Mouse (Mus musculus) C2C12 (cell line): Measurements from ENCODE around the gene Mrpl37. TPM values are rescaled to one million over a fixed set of nuclear protein-coding genes. Genes with fewer than 3 reads are reported as not detected.

Source experiments
- H3K27me3 ChIP-seq: one replicate; pipeline ENCODE4 v1.6.1; 2011; ENCODE audit not compliant: control insufficient read depth, insufficient read depth, insufficient read length
- H3K36me3 ChIP-seq: one replicate; pipeline ENCODE4 v1.6.1; 2011; ENCODE audit not compliant: control insufficient read depth, insufficient read depth
- H3K4me3 ChIP-seq: one replicate; pipeline ENCODE4 v1.5.1; 2011; ENCODE audit warnings: mild to moderate bottlenecking, control low read depth; ENCODE audit not compliant: poor library complexity, insufficient read depth, severe bottlenecking
- H3K79me2 ChIP-seq: one replicate; pipeline ENCODE4 v1.6.1; 2011; ENCODE audit not compliant: control insufficient read depth, insufficient read depth
- H3K79me3 ChIP-seq: one replicate; pipeline ENCODE4 v1.6.1; 2011; ENCODE audit warnings: low read depth, control low read depth
- H3ac ChIP-seq: one replicate; pipeline ENCODE3; 2011; ENCODE audit warnings: low read depth; ENCODE audit not compliant: control insufficient read depth, insufficient read length
- CEBPB ChIP-seq: IDR thresholded peaks from one replicate; pipeline ENCODE4 v1.6.1; 2011; ENCODE audit warnings: low read depth, mild to moderate bottlenecking, control low read depth, moderate library complexity
- CTCF ChIP-seq: IDR thresholded peaks from one replicate; pipeline ENCODE4 v1.5.1; 2011; ENCODE audit not compliant: control insufficient read depth, insufficient read depth, insufficient read length
- FOSL1 ChIP-seq: IDR thresholded peaks from one replicate; pipeline ENCODE4 v1.8.0; 2011; ENCODE audit warnings: mild to moderate bottlenecking, low read length; ENCODE audit not compliant: poor library complexity, insufficient read depth, severe bottlenecking
- MAX ChIP-seq: IDR thresholded peaks from one replicate; pipeline ENCODE4 v1.6.1; 2011; ENCODE audit warnings: mild to moderate bottlenecking, control low read depth
- MYOD1 ChIP-seq: IDR thresholded peaks from one replicate; pipeline ENCODE4 v1.6.1; 2011; ENCODE audit warnings: low read depth; ENCODE audit not compliant: control insufficient read depth, insufficient read length
- MYOG ChIP-seq: IDR thresholded peaks from one replicate; pipeline ENCODE4 v1.6.1; 2011; ENCODE audit not compliant: control insufficient read depth, insufficient read length; ENCODE audit errors: extremely low read depth
- USF1 ChIP-seq: IDR thresholded peaks from one replicate; pipeline ENCODE4 v1.6.1; 2011; ENCODE audit warnings: low read depth, mild to moderate bottlenecking, control low read depth, moderate library complexity
- polyA plus RNA-seq: library from polyadenylated mRNA; unstranded; fragments of >200 nt; fragmentation: generic; extraction: Trizol; gene quantifications from one replicate; pipeline ENCODE4 v1.2.1, GENCODE M21; 2012; ENCODE audit warnings: missing spikeins

Gene Mrpl37
- polyA plus RNA-seq, 1 experiment, result 75.5 TPM

- H3K79me3 ChIP-seq, result peaks cover 4% of the 10 kb centered on the region
- H3ac ChIP-seq, result no peak overlapping the region
- H3K4me3 ChIP-seq, result no peak overlapping the region
- peaks cover 52% of the 10 kb centered on the region for H3K36me3 ChIP-seq
- TF ChIP-seq CEBPB, result no peak
- no peaks in the 10 kb centered on the region for H3K27me3 ChIP-seq
- H3K79me2 ChIP-seq, result peaks cover 19% of the 10 kb centered on the region
These were observed 3.5 kb downstream of the Mrpl37 start for GRCm38 (mm10) chr4:107063214-107063613.

GRCm38 (mm10) chr4:107061560-107061959, 5.1 kb downstream of the Mrpl37 start:
- Histone ChIP-seq H3K79me2 (peaks cover 18% of the 10 kb centered on the region), H3ac (no peak overlapping the region), H3K79me3 (peaks cover 4% of the 10 kb centered on the region), H3K4me3 (no peak overlapping the region), H3K27me3 (no peaks in the 10 kb centered on the region), H3K36me3 (peaks cover 54% of the 10 kb centered on the region)
- no peak for TF ChIP-seq CTCF
- TF ChIP-seq CEBPB, result no peak
- TF ChIP-seq FOSL1, result no peak
- no peak for TF ChIP-seq MYOG
- TF ChIP-seq MYOD1, result no peak

GRCm38 (mm10) chr4:107058781-107059180, 7.9 kb downstream of the Mrpl37 start:
- no peak for TF ChIP-seq CTCF
- TF ChIP-seq MYOG, result no peak
- no peak for TF ChIP-seq MAX
- TF ChIP-seq CEBPB, result no peak
- TF ChIP-seq FOSL1, result no peak
- TF ChIP-seq USF1, result no peak
- TF ChIP-seq MYOD1, result no peak
- Histone ChIP-seq H3ac (no peak overlapping the region), H3K4me3 (no peak overlapping the region), H3K79me2 (no peaks in the 10 kb centered on the region), H3K27me3 (no peaks in the 10 kb centered on the region), H3K79me3 (no peaks in the 10 kb centered on the region), H3K36me3 (peaks cover 61% of the 10 kb centered on the region)

- H3K4me3 ChIP-seq, result no peak overlapping the region
- no peaks in the 10 kb centered on the region for H3K79me2 ChIP-seq
- H3K27me3 ChIP-seq, result no peaks in the 10 kb centered on the region
- H3K79me3 ChIP-seq, result no peaks in the 10 kb centered on the region
- no peak for TF ChIP-seq CEBPB
- no peak for TF ChIP-seq MYOG
- TF ChIP-seq FOSL1, result no peak
- no peak overlapping the region for H3ac ChIP-seq
- H3K36me3 ChIP-seq, result peaks cover 56% of the 10 kb centered on the region
These were observed 8.3 kb downstream of the Mrpl37 start for GRCm38 (mm10) chr4:107058346-107058745.

GRCm38 (mm10) chr4:107056088-107056487, 10.6 kb downstream of the Mrpl37 start:
- Histone ChIP-seq H3K79me3 (no peaks in the 10 kb centered on the region), H3K4me3 (no peak overlapping the region), H3ac (no peak overlapping the region), H3K36me3 (peaks cover 40% of the 10 kb centered on the region), H3K79me2 (no peaks in the 10 kb centered on the region), H3K27me3 (no peaks in the 10 kb centered on the region)
- TF ChIP-seq MYOD1 (peak; percentile 86), USF1 (no peak), CTCF (no peak)

GRCm38 (mm10) chr4:107052962-107053553, 13.6 kb downstream of the Mrpl37 start:
- no peaks in the 10 kb centered on the region for H3K79me2 ChIP-seq
- TF ChIP-seq MYOG (no peak), CTCF (no peak), USF1 (no peak), MAX (no peak), FOSL1 (no peak), CEBPB (no peak), MYOD1 (no peak)
- no peaks in the 10 kb centered on the region for H3K27me3 ChIP-seq
- no peak overlapping the region for H3K4me3 ChIP-seq
- no peak overlapping the region for H3ac ChIP-seq
- H3K36me3 ChIP-seq, result peaks cover 29% of the 10 kb centered on the region
- H3K79me3 ChIP-seq, result no peaks in the 10 kb centered on the region

GRCm38 (mm10) chr4:107051889-107052288, 14.8 kb downstream of the Mrpl37 start:
- Histone ChIP-seq H3ac (no peak overlapping the region), H3K27me3 (no peaks in the 10 kb centered on the region), H3K79me3 (no peaks in the 10 kb centered on the region), H3K4me3 (no peak overlapping the region), H3K36me3 (peaks cover 37% of the 10 kb centered on the region), H3K79me2 (no peaks in the 10 kb centered on the region)
- no peak for TF ChIP-seq MYOD1
- no peak for TF ChIP-seq USF1
- TF ChIP-seq FOSL1, result no peak
- TF ChIP-seq MYOG, result no peak
- TF ChIP-seq MAX, result no peak
- TF ChIP-seq CTCF, result no peak
- no peak for TF ChIP-seq CEBPB
